ENCODE assay signal across 14 mouse cellular contexts in the genomic region with DNA sequence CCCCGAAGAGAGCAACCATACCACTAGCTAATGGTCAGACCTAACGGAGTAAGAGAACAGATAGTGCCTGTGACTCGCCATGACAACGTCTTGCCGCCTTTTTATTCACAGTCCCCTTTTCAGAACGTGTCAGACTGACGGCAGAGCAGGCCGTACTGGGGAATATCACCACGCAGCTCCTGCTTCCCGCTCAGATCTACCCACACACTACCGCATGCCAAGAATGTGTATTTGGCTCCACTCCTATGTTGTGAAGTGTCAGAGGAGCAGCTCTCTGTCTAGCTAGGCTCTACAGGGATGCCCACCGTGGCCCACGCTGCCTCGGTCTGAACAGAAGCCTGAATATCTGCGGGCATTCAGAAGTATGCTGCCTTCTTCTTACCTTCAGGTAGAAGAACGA. TPM values are rescaled to one million over a fixed set of nuclear protein-coding genes. Genes with fewer than 3 reads are reported as not detected.
DNase-seq lines count a peak whose midpoint lies in the region; ATAC-seq and TF ChIP-seq lines count a peak whose summit lies in the region.
"Had no signal": no experiment of that assay in that cellular context is flagged by ENCODE, and none has a peak within 500 bp of the region (broad histone marks: within the 10 kb centered on the region; RNA-seq: fewer than 3 reads in every experiment).

No protein-coding gene starts in this region.

- ATAC-seq in heart, embryonic 12.5 days (ENCODE audit: insufficient number of reproducible peaks, low FRiP score): no peak
- no peak; the same call in 1 of the 2 replicates for ATAC-seq in lung, postnatal 0 days
- no peak for ATAC-seq in erythroid progenitor cell, adult 5-6 weeks (replicated peaks; ENCODE audit: low FRiP score, poor library complexity, severe bottlenecking)
- ATAC-seq: intestine, postnatal 0 days had no signal

- H3K9me3 ChIP-seq in heart, embryonic 12.5 days (replicated peaks): no peaks in the 10 kb centered on the region
- H3K9me3 ChIP-seq in lung, postnatal 0 days (ENCODE audit: low read length): no peaks in the 10 kb centered on the region
- H3K9me3 ChIP-seq: megakaryocyte, embryonic 14.5 days had no signal

- no peak overlapping the region for H3K9ac ChIP-seq in heart, embryonic 12.5 days
- no peak overlapping the region for H3K9ac ChIP-seq in lung, postnatal 0 days (replicated peaks; ENCODE audit: low read depth)

- no peaks in the 10 kb centered on the region; the same call in 1 of the 2 replicates for H3K4me1 ChIP-seq in heart, embryonic 12.5 days (replicated peaks)
- H3K4me1 ChIP-seq in lung, postnatal 0 days (ENCODE audit: insufficient read depth, low read depth, low read length): no peaks in the 10 kb centered on the region
- H3K4me1 ChIP-seq: megakaryocyte, embryonic 14.5 days had no signal

- no peak overlapping the region for H3K27ac ChIP-seq in heart, embryonic 12.5 days (ENCODE audit: poor library complexity, severe bottlenecking)
- H3K27ac ChIP-seq in lung, postnatal 0 days (ENCODE audit: low read length): no peak overlapping the region

- no peaks in the 10 kb centered on the region for H3K27me3 ChIP-seq in heart, embryonic 12.5 days (replicated peaks)
- no peaks in the 10 kb centered on the region for H3K27me3 ChIP-seq in lung, postnatal 0 days (replicated peaks; ENCODE audit: insufficient read depth, low read length)

- DNase-seq in heart, postnatal 4 days: peak; percentile 35
- DNase-seq in lung, postnatal 4 days: peak; percentile 12 to 23
- DNase-seq in lung, postnatal 0 days (ENCODE audit: low spot score): no peak
- DNase-seq in layer of hippocampus, adult 8-10 months (ENCODE audit: low spot score in 2 of 2): peak; percentile 31 to 38
- DNase-seq in right cerebral cortex, postnatal 36 days (ENCODE audit: low spot score in 2 of 2): peak; percentile 3 to 28
- DNase-seq in neural tube, embryonic 10.5 days (ENCODE audit: extremely low spot score, low spot score): no peak
- DNase-seq: thymus, adult 2 months had no signal

- TF ChIP-seq EP300 in lung, postnatal 0 days (IDR thresholded peaks at IDR 0.05): no peak

- no peak overlapping the region for H3K4me3 ChIP-seq in heart, embryonic 12.5 days
- no peak overlapping the region for H3K4me3 ChIP-seq in lung, postnatal 0 days (ENCODE audit: low read depth, low read length)
- H3K4me3 ChIP-seq: megakaryocyte, embryonic 14.5 days had no signal

- no peak for TF ChIP-seq CTCF in lung, postnatal 0 days (IDR thresholded peaks at IDR 0.05)

- H3K36me3 ChIP-seq in heart, embryonic 12.5 days: no peaks in the 10 kb centered on the region
- H3K36me3 ChIP-seq in lung, postnatal 0 days (ENCODE audit: insufficient read depth, low read length): no peaks in the 10 kb centered on the region

- H3K4me2 ChIP-seq in heart, embryonic 12.5 days: no peak overlapping the region
- no peak overlapping the region for H3K4me2 ChIP-seq in lung, postnatal 0 days (replicated peaks; ENCODE audit: low read depth, low read length)
- H3K4me2 ChIP-seq: heart, embryonic 11.5 days had no signal

- WGBS in heart, embryonic 12.5 days: 55% methylated on average over 16 of the region's 16 CpGs
- 64% methylated on average over 16 of the region's 16 CpGs for WGBS in lung, postnatal 0 days

RNA-seq across cellular contexts. Expression of a gene that starts 35.6 kb away (rescaled TPM):
- total RNA-seq in heart, postnatal 4 days (2021): not detected
- not detected in 2 replicates for polyA plus RNA-seq in heart, embryonic 12.5 days (2016; fragmentation: Nextera tagmentation; extraction: Ambion mirVana)
- 0.10 TPM in 1 of 2 replicates, not detected in the other for polyA plus RNA-seq in lung, postnatal 0 days (2015; fragmentation: Nextera tagmentation; extraction: Ambion mirVana)
- total RNA-seq in layer of hippocampus, adult 8-10 months (2022): not detected
- total RNA-seq in erythroid progenitor cell, adult 5-6 weeks (2015; ENCODE audit: low replicate concordance): not detected in 2 replicates
- total RNA-seq in erythroid progenitor cell, adult 5-6 weeks (2017; ENCODE audit: low replicate concordance): not detected in 2 replicates
- total RNA-seq: common myeloid progenitor, adult 5-6 weeks had no signal
- polyA plus RNA-seq: heart, embryonic 11.5 days; limb, embryonic 14.5 days; thymus, adult 2 months had no signal

RNA-seq across cellular contexts. Expression of a gene that starts 59.7 kb away (rescaled TPM):
- 10 to 100 TPM; 56.0 to 60.5 TPM for total RNA-seq in heart, postnatal 4 days (2021)
- polyA plus RNA-seq in heart, embryonic 12.5 days (2016; fragmentation: Nextera tagmentation; extraction: Ambion mirVana): 39.8 and 40.2 TPM in 2 replicates
- polyA plus RNA-seq in lung, postnatal 0 days (2015; fragmentation: Nextera tagmentation; extraction: Ambion mirVana): 24.3 and 34.4 TPM in 2 replicates
- total RNA-seq in layer of hippocampus, adult 8-10 months (2022): 10 to 100 TPM; 68.1 to 94.4 (median 81.2) TPM
- 42.5 and 48.2 TPM in 2 replicates for total RNA-seq in erythroid progenitor cell, adult 5-6 weeks (2015; ENCODE audit: low replicate concordance)
- total RNA-seq in erythroid progenitor cell, adult 5-6 weeks (2017; ENCODE audit: low replicate concordance): 35.3 and 46.0 TPM in 2 replicates

Comparison
In these comparisons a context has a peak if more than half of its experiments do, and no peak if none do; other contexts are left out.
1. DNase-seq: peak in heart, postnatal 4 days (single experiment), lung, postnatal 4 days (2 of 2), layer of hippocampus, adult 8-10 months (2 of 2) and right cerebral cortex, postnatal 36 days (2 of 2); none in lung, postnatal 0 days (single experiment) and neural tube, embryonic 10.5 days (single experiment).